Mouse (Mus musculus) lung, adult 10 weeks (tissue): ENCODE results near the gene Mfap5. TPM values are rescaled to one million over a fixed set of nuclear protein-coding genes. Genes with fewer than 3 reads are reported as not detected.

Experiments
- polyA plus RNA-seq: library from polyadenylated mRNA; stranded (reverse); fragments of 350-450 nt; fragmentation: Illumina TruSeq; extraction: RNeasy Lipid Tissue Mini Kit (QIAGEN cat#74804); gene quantifications from one replicate; pipeline ENCODE4 v1.2.3, GENCODE M21; 2014; ENCODE audit warnings: low read depth, low replicate concordance; ENCODE audit not compliant: insufficient read depth

Mfap5 gene
- 61.4 TPM for polyA plus RNA-seq

GRCm38 (mm10) chr6:122505545-122505944 lies at the start of gene Mfap5:
Gene Mfap5, plus strand, starts transcription at chr6:122505845.

GRCm38 (mm10) chr6:122498661-122499060 lies 7.0 kb upstream of the Mfap5 start, which contains the start of gene Rimklb:
Gene Rimklb, minus strand, starts transcription at chr6:122498761.

GRCm38 (mm10) chr6:122553606-122554005 lies 48.0 kb downstream of the Mfap5 start, which contains the start of gene Aicda:
Gene Aicda, plus strand, starts transcription at chr6:122553801.

Other genes starting within 250 kb of the Mfap5 start
- 1.2 TPM for gene Klrg1, start 223.0 kb upstream of the Mfap5 start, polyA plus RNA-seq
- 110 TPM for gene M6pr, start 197.1 kb upstream of the Mfap5 start, polyA plus RNA-seq
- 5.7 TPM for gene Phc1, start 165.3 kb upstream of the Mfap5 start, polyA plus RNA-seq
- 0.52 TPM for gene Rimklb, start 7.1 kb upstream of the Mfap5 start, polyA plus RNA-seq
- gene Aicda, start 48.0 kb downstream of the Mfap5 start, polyA plus RNA-seq: 0.34 TPM
- 10.6 TPM for gene Apobec1, start 96.6 kb downstream of the Mfap5 start, polyA plus RNA-seq
- 0.11 TPM for gene Gdf3, start 104.2 kb downstream of the Mfap5 start, polyA plus RNA-seq
- not detected for gene Dppa3, start 120.6 kb downstream of the Mfap5 start, polyA plus RNA-seq
- 0.11 TPM for gene Nanog, start 201.6 kb downstream of the Mfap5 start, polyA plus RNA-seq